Comparison of ENCODE assay signal across 15 mouse cellular contexts in genomic region chr2:101739914-101740313, GRCm38 (mm10).
"Had no signal": no experiment of that assay in that cellular context is flagged by ENCODE, and none has a peak within 500 bp of the region (broad histone marks: within the 10 kb centered on the region; RNA-seq: fewer than 3 reads in every experiment).

No protein-coding gene starts in this region.

- H3K27ac ChIP-seq: kidney, postnatal 0 days; limb, embryonic 13.5 days; liver, embryonic 15.5 days; midbrain, embryonic 15.5 days; neural tube, embryonic 12.5 days had no signal

- H3K9ac ChIP-seq: limb, embryonic 13.5 days; liver, embryonic 15.5 days; midbrain, embryonic 15.5 days; neural tube, embryonic 12.5 days had no signal

- H3K27me3 ChIP-seq: limb, embryonic 13.5 days; liver, embryonic 15.5 days; midbrain, embryonic 15.5 days; neural tube, embryonic 12.5 days had no signal

- H3K4me2 ChIP-seq: limb, embryonic 13.5 days; liver, embryonic 15.5 days; midbrain, embryonic 11.5 days; midbrain, embryonic 15.5 days; neural tube, embryonic 12.5 days had no signal

- H3K9me3 ChIP-seq: limb, embryonic 13.5 days; liver, embryonic 15.5 days; midbrain, embryonic 15.5 days; neural tube, embryonic 12.5 days had no signal

- DNase-seq: kidney, adult 11 months; kidney, adult 9 months; kidney, postnatal 36 days; left cerebral cortex, postnatal 4 days; retina, postnatal 1 day; right cerebral cortex, postnatal 4 days; spleen, adult 18-20 months; thymus, adult 2 months; thymus, postnatal 25 days had no signal

- H3K36me3 ChIP-seq: midbrain, embryonic 15.5 days; neural tube, embryonic 12.5 days had no signal

- ATAC-seq: midbrain, embryonic 15.5 days had no signal

- H3K4me3 ChIP-seq: limb, embryonic 13.5 days; liver, embryonic 15.5 days; midbrain, embryonic 15.5 days; neural tube, embryonic 12.5 days had no signal

- H3K4me1 ChIP-seq: liver, embryonic 15.5 days; midbrain, embryonic 15.5 days; neural tube, embryonic 12.5 days had no signal
